ENCODE assay signal across 14 mouse cellular contexts in the genomic region with DNA sequence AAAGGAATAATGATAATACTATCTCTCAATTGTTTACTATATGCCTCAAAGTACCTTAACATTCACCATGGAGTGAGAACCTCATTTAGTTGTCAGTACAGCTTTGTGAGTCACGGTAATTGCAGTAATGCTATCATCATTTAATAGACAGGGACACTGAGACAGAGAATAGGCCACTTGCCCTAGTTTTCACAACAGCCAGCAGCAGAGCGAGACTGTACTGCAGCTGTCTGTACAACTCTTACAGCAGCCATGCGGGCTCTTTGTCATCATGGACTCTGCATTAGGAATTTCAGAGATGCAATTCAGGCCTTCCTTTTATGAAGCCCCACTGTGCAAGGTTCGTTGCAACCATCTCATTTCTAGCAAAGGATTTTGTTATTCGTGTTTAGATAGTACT.
"Had no signal": no experiment of that assay in that cellular context is flagged by ENCODE, and none has a peak within 500 bp of the region (broad histone marks: within the 10 kb centered on the region; RNA-seq: fewer than 3 reads in every experiment).

No protein-coding gene starts in this region.

- H3K27ac ChIP-seq: kidney, postnatal 0 days; layer of hippocampus, adult 2 months; left cerebral cortex, adult 2 months; liver, embryonic 13.5 days; macrophage; midbrain, embryonic 12.5 days; midbrain, embryonic 15.5 days; neural tube, embryonic 12.5 days; neural tube, embryonic 15.5 days had no signal

- H3K4me3 ChIP-seq: layer of hippocampus, adult 2 months; left cerebral cortex, adult 2 months; liver, embryonic 13.5 days; midbrain, embryonic 12.5 days; midbrain, embryonic 15.5 days; neural tube, embryonic 12.5 days; neural tube, embryonic 15.5 days had no signal

- DNase-seq: kidney, postnatal 25 days; layer of hippocampus, postnatal 36 days; liver, embryonic 13.5 days; lung, embryonic 14.5 days; thymus, adult 18-20 months; thymus, postnatal 4 days had no signal
